Mouse (Mus musculus) liver, postnatal 0 days (tissue): ENCODE measurements at regions not wholly inside any gene's neighbourhood (a gene's known extent, or its start where the extent isn't known, plus 50 kb on each side); places are given as distances from the start of the nearest gene placed in this dataset.
A peak's percentile ranks its signal among the peaks of the same experiment; 100 is the strongest.
"Not testable (repeated sequence)": the region's sequence is repeated elsewhere in the genome, so short reads cannot be mapped to it uniquely, and the experiment has no call there.

ENCODE experiments used
- ATAC-seq: fragments of 200-750 bp; cut with Nextera tagmentation; 2 replicates; pipeline ENCODE4 v1.8.0; 2017; ENCODE audit warnings: mild to moderate bottlenecking, moderate library complexity
- DNase-seq: peaks from one replicate; pipeline ENCODE4 v3.0.0-alpha.2; 2016
- H3K27ac ChIP-seq: fragments of 300-500 bp; sonication (generic); 2 replicates; pipeline ENCODE4 v1.5.1; 2014; ENCODE audit warnings: antibody characterized with exemption, moderate library complexity, mild to moderate bottlenecking, low read depth
- H3K27me3 ChIP-seq: fragments of 300-500 bp; sonication (generic); 2 replicates; pipeline ENCODE4 v1.6.1; 2014; ENCODE audit warnings: low read length, control low read depth, mixed read lengths; ENCODE audit not compliant: insufficient read depth
- H3K36me3 ChIP-seq: fragments of 300-500 bp; sonication (generic); replicated peaks from 2 replicates; pipeline ENCODE4 v1.6.1; 2014; ENCODE audit warnings: mild to moderate bottlenecking, control low read depth, low read length, moderate library complexity, mixed read lengths; ENCODE audit not compliant: insufficient read depth
- H3K4me1 ChIP-seq: fragments of 300-500 bp; sonication (generic); 2 replicates; pipeline ENCODE4 v1.6.1; 2014; ENCODE audit warnings: antibody characterized with exemption, mild to moderate bottlenecking, control low read depth; ENCODE audit not compliant: insufficient read depth
- H3K4me2 ChIP-seq: fragments of 300-500 bp; sonication (generic); 2 replicates; pipeline ENCODE4 v1.6.1; 2014; ENCODE audit warnings: low read depth, mild to moderate bottlenecking, low read length, moderate library complexity, mixed read lengths
- H3K4me3 ChIP-seq: fragments of 300-500 bp; sonication (generic); 2 replicates; pipeline ENCODE4 v1.5.1; 2014; ENCODE audit warnings: low read depth, low read length
- H3K9ac ChIP-seq: fragments of 300-500 bp; sonication (generic); replicated peaks from 2 replicates; pipeline ENCODE4 v1.6.1; 2014; ENCODE audit warnings: mild to moderate bottlenecking, moderate library complexity
- H3K9me3 ChIP-seq: fragments of 300-500 bp; sonication (generic); 2 replicates; pipeline ENCODE4 v1.6.1; 2016; ENCODE audit warnings: mild to moderate bottlenecking, control low read depth, low read length, mixed read lengths
- CTCF ChIP-seq: sonication (generic); IDR thresholded peaks from 2 replicates; pipeline ENCODE4 v1.5.1; 2016; ENCODE audit warnings: antibody characterized with exemption, low read depth
- EP300 ChIP-seq: IDR thresholded peaks from 2 replicates; pipeline ENCODE4 v1.6.1; 2016; ENCODE audit warnings: antibody characterized with exemption, low read depth, mild to moderate bottlenecking
- WGBS: fragments of 180-500 bp; shearing (Covaris S2); extraction: QIAGEN DNeasy Blood & Tissue Kit; methylation state at CpG from one replicate; pipeline ENCODE4 v1.1.7; 2014; ENCODE audit not compliant: insufficient replicate concordance; 5-methylcytosine and 5-hydroxymethylcytosine counted together

GRCm38 (mm10) chr7:87096500-87096899 lies 100.6 kb downstream of the Vmn2r79 start:
- Histone ChIP-seq H3K4me2 (no peak overlapping the region), H3K9ac (no peak overlapping the region), H3K36me3 (no peaks in the 10 kb centered on the region), H3K9me3 (0 out of 2 replicates have a peak, but pooled peaks cover 3% of the 10 kb centered on the region), H3K27me3 (no peaks in the 10 kb centered on the region), H3K4me3 (no peak overlapping the region), H3K4me1 (no peaks in the 10 kb centered on the region), H3K27ac (no peak overlapping the region)
- TF ChIP-seq EP300 = no peak
- TF ChIP-seq CTCF = no peak
- DNase-seq (no peak), ATAC-seq (no peak)
- WGBS = 80% methylated on average over 5 of the region's 5 CpGs

GRCm38 (mm10) chr7:87099611-87100010 lies 103.7 kb downstream of the Vmn2r79 start:
- not testable (repeated sequence) for ATAC-seq, H3K4me2 ChIP-seq, H3K27me3 ChIP-seq, H3K4me3 ChIP-seq, H3K9ac ChIP-seq, H3K36me3 ChIP-seq, DNase-seq, H3K4me1 ChIP-seq, H3K27ac ChIP-seq, H3K9me3 ChIP-seq
- 48% methylated on average over 1 of the region's 1 CpGs for WGBS

- H3K4me3 ChIP-seq, H3K27me3 ChIP-seq, H3K27ac ChIP-seq, H3K9ac ChIP-seq, DNase-seq, H3K9me3 ChIP-seq, H3K4me2 ChIP-seq, H3K36me3 ChIP-seq, H3K4me1 ChIP-seq, ATAC-seq: not testable (repeated sequence)
Observed at GRCm38 (mm10) chr7:87100377-87100776, 104.5 kb downstream of the Vmn2r79 start.

- H3K36me3 ChIP-seq, H3K9ac ChIP-seq, H3K4me1 ChIP-seq, H3K4me3 ChIP-seq, H3K4me2 ChIP-seq, H3K27ac ChIP-seq, H3K9me3 ChIP-seq, DNase-seq, ATAC-seq, H3K27me3 ChIP-seq: not testable (repeated sequence)
- 73% methylated on average over 5 of the region's 5 CpGs for WGBS
Observed at GRCm38 (mm10) chr7:87101281-87101680, 105.4 kb downstream of the Vmn2r79 start.

GRCm38 (mm10) chr7:87110312-87110984 lies 114.5 kb downstream of the Vmn2r79 start:
- DNase-seq (no peak), ATAC-seq (no peak)
- H3K4me3 ChIP-seq = no peak overlapping the region
- no peak overlapping the region for H3K4me2 ChIP-seq
- H3K36me3 ChIP-seq = no peaks in the 10 kb centered on the region
- TF ChIP-seq EP300 (no peak), CTCF (peak; percentile 59)
- H3K9ac ChIP-seq = no peak overlapping the region
- no peaks in the 10 kb centered on the region for H3K27me3 ChIP-seq
- 29% methylated on average over 3 of the region's 3 CpGs for WGBS
- H3K9me3 ChIP-seq = no peaks in the 10 kb centered on the region
- no peaks in the 10 kb centered on the region for H3K4me1 ChIP-seq
- no peak overlapping the region for H3K27ac ChIP-seq

- H3K9ac ChIP-seq = no peak overlapping the region
Observed at GRCm38 (mm10) chr7:87110985-87111372, 115.1 kb downstream of the Vmn2r79 start.

GRCm38 (mm10) chr7:87113654-87114053 lies 117.7 kb downstream of the Vmn2r79 start:
- Histone ChIP-seq H3K9ac (no peak overlapping the region), H3K27ac (no peak overlapping the region), H3K4me3 (no peak overlapping the region), H3K4me2 (no peak overlapping the region), H3K9me3 (no peaks in the 10 kb centered on the region), H3K36me3 (no peaks in the 10 kb centered on the region), H3K4me1 (no peaks in the 10 kb centered on the region), H3K27me3 (no peaks in the 10 kb centered on the region)
- WGBS = 6% methylated on average over 4 of the region's 4 CpGs
- TF ChIP-seq EP300 (no peak), CTCF (peak; percentile 60)
- DNase-seq = peak; percentile 16
- ATAC-seq = no peak

More at GRCm38 (mm10) chr7:87110985-87111372, 115.1 kb downstream of the Vmn2r79 start:
- no peak for TF ChIP-seq EP300
- Histone ChIP-seq H3K4me3 (no peak overlapping the region), H3K4me1 (no peaks in the 10 kb centered on the region), H3K4me2 (no peak overlapping the region), H3K36me3 (no peaks in the 10 kb centered on the region), H3K9me3 (no peaks in the 10 kb centered on the region), H3K27me3 (no peaks in the 10 kb centered on the region), H3K27ac (no peak overlapping the region)
- 69% methylated on average over 4 of the region's 4 CpGs for WGBS
- ATAC-seq = no peak
- DNase-seq = no peak
